Mouse (Mus musculus) heart, adult 2 months (tissue): Measurements from ENCODE around the gene Zfp74. TPM values are rescaled to one million over a fixed set of nuclear protein-coding genes. Genes with fewer than 3 reads are reported as not detected.

Experiments used
- DNase-seq, 2 experiments: peaks; one replicate each; pipeline ENCODE4 v3.0.0; 2021
- H3K27ac ChIP-seq: fragments of 200-600 bp; 2 replicates; pipeline ENCODE4 v1.8.1; 2022
- H3K27me3 ChIP-seq: fragments of 200-500 bp; 2 replicates; pipeline ENCODE4 v1.6.1; 2012; ENCODE audit warnings: mild to moderate bottlenecking, low read length, inconsistent platforms, mixed read lengths; ENCODE audit not compliant: control insufficient read depth, insufficient read depth
- H3K36me3 ChIP-seq: fragments of 200-500 bp; 2 replicates; pipeline ENCODE4 v1.6.1; 2012; ENCODE audit warnings: low read length, inconsistent platforms; ENCODE audit not compliant: control insufficient read depth, insufficient read depth
- H3K4me1 ChIP-seq: fragments of 200-500 bp; 2 replicates; pipeline ENCODE4 v1.6.1; 2011; ENCODE audit warnings: low read length; ENCODE audit not compliant: control insufficient read depth, insufficient read depth
- H3K4me3 ChIP-seq: fragments of 200-600 bp; 2 replicates; pipeline ENCODE4 v1.8.1; 2022
- H3K79me2 ChIP-seq: fragments of 200-500 bp; replicated peaks from 2 replicates; pipeline ENCODE4 v1.6.1; 2012; ENCODE audit warnings: mild to moderate bottlenecking, inconsistent platforms, low read length, moderate library complexity, mixed read lengths; ENCODE audit not compliant: control insufficient read depth, insufficient read depth
- H3K9ac ChIP-seq: fragments of 200-500 bp; 2 replicates; pipeline ENCODE4 v1.6.1; 2012; ENCODE audit warnings: low read depth, mild to moderate bottlenecking, control low read depth, inconsistent platforms, low read length, mixed read lengths
- CTCF ChIP-seq: fragments of 200-600 bp; IDR thresholded peaks from 2 replicates; pipeline ENCODE4 v1.8.1; 2022; ENCODE audit warnings: antibody characterized with exemption, mild to moderate bottlenecking, moderate library complexity
- EP300 ChIP-seq: fragments of 200-500 bp; IDR thresholded peaks from 2 replicates; pipeline ENCODE4 v1.6.1; 2011; ENCODE audit warnings: low read depth, low read length, control low read depth; ENCODE audit not compliant: insufficient read depth
- POLR2A ChIP-seq: fragments of 200-500 bp; IDR thresholded peaks from 2 replicates; pipeline ENCODE4 v1.6.1; 2011; ENCODE audit warnings: mild to moderate bottlenecking, low read depth, low read length, control low read depth; ENCODE audit not compliant: insufficient read depth
- WGBS: fragments of 180-500 bp; shearing (Covaris S2); methylation state at CpG from one replicate; pipeline ENCODE4 v1.1.7; 2018; 5-methylcytosine and 5-hydroxymethylcytosine counted together
- intact Hi-C: fragments of 180-260 bp; cut with DNase I; formaldehyde crosslinking; loops from one replicate; pipeline ENCODE4 v1.15.1; 2025
- microRNA-seq, 2 experiments: library from miRNA; unstranded; fragments of <30 nt; microRNA quantifications; one replicate each; pipeline ENCODE4 v1.2.0; 2021
- polyA plus RNA-seq: library from polyadenylated mRNA; depleted of rRNA; stranded (reverse); fragments of >200 nt; gene quantifications from 2 replicates; pipeline ENCODE4 v1.2.3, GENCODE M21; 2012; rRNA removed
- total RNA-seq, 2 experiments: library from RNA; stranded (reverse); gene quantifications; 2 replicates each; pipeline ENCODE4 v1.2.3; 2021

Gene Zfp74
- total and polyA plus RNA-seq, 3 experiments = 2.5 to 6.8 (median 6.2) TPM

DNA sequence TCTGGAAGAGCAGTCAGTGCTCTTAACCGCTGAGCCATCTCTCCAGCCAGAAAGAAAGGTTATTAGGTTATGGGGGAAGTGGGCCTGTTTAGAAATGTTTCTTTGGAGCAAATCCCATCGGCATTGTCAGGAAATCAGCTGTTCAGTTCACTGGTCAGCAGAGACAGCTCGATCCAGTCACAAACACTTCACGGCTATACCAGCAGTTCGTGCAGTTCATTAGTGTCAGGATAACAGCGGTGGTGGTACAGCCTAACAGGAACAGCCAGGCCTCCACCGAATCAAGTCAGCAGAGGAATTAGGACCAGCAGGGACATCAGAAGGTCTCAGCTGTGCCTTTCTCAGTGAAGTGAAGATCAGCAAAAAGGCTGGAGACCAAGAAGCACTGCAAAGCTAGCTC is 73.0 kb downstream of the Zfp74 start:
- no peak for DNase-seq
- Histone ChIP-seq H3K27ac (no peak overlapping the region), H3K36me3 (no peaks in the 10 kb centered on the region), H3K79me2 (no peaks in the 10 kb centered on the region), H3K4me1 (no peaks in the 10 kb centered on the region), H3K27me3 (no peaks in the 10 kb centered on the region), H3K9ac (no peak overlapping the region), H3K4me3 (no peak overlapping the region)
- TF ChIP-seq EP300 (no peak), POLR2A (no peak), CTCF (no peak)
- 72% methylated on average over 7 of the region's 7 CpGs for WGBS
- intact Hi-C loops = no loop called here

Small RNA genes lying within 50 kb of the gene (microRNA-seq; reads per million reads assigned to microRNA genes)
- gene Mir7668 = 1.1 to 3.5 reads per million in 2 experiments

Other genes with a start within 250 kb of the Zfp74 start
- gene Catsperg2, start 227.1 kb downstream of the Zfp74 start, total RNA-seq = not detected
- gene Catsperg2, start 227.1 kb downstream of the Zfp74 start, polyA plus RNA-seq = 0.03 and 0.37 TPM in 2 replicates
- 10 to 100 TPM; 10.2 to 10.4 TPM for gene Zfp84, start 185.5 kb downstream of the Zfp74 start, total RNA-seq
- 3.7 and 7.1 TPM in 2 replicates for gene Zfp84, start 185.5 kb downstream of the Zfp74 start, polyA plus RNA-seq
- 1 to 10 TPM; 3.2 to 5.6 TPM for gene Zfp30, start 170.1 kb downstream of the Zfp74 start, total RNA-seq
- gene Zfp30, start 170.1 kb downstream of the Zfp74 start, polyA plus RNA-seq = 5.0 and 7.6 TPM in 2 replicates
- 10 to 100 TPM; 10.1 to 10.8 TPM for gene Zfp790, start 138.0 kb downstream of the Zfp74 start, total RNA-seq
- 3.1 and 5.7 TPM in 2 replicates for gene Zfp790, start 138.0 kb downstream of the Zfp74 start, polyA plus RNA-seq
- under 1 TPM; 0.44 to 0.77 TPM for gene Zfp940, start 100.4 kb downstream of the Zfp74 start, total RNA-seq
- 0.12 and 0.29 TPM in 2 replicates for gene Zfp940, start 100.4 kb downstream of the Zfp74 start, polyA plus RNA-seq
- gene Zfp420, start 94.1 kb downstream of the Zfp74 start, total RNA-seq = 1 to 10 TPM; 3.8 to 4.5 TPM
- gene Zfp420, start 94.1 kb downstream of the Zfp74 start, polyA plus RNA-seq = 1.1 and 1.4 TPM in 2 replicates
- gene Zfp27, start 47.5 kb downstream of the Zfp74 start, total RNA-seq = 1 to 10 TPM; 7.3 to 8.4 TPM
- 3.6 and 6.4 TPM in 2 replicates for gene Zfp27, start 47.5 kb downstream of the Zfp74 start, polyA plus RNA-seq
- gene Zfp383, start 45.9 kb downstream of the Zfp74 start, total RNA-seq = 1 to 10 TPM; 5.5 to 6.3 TPM
- 2.4 and 5.0 TPM in 2 replicates for gene Zfp383, start 45.9 kb downstream of the Zfp74 start, polyA plus RNA-seq
- 10 to 100 TPM; 19.6 to 28.1 TPM for gene Zfp568, start 29.9 kb upstream of the Zfp74 start, total RNA-seq
- gene Zfp568, start 29.9 kb upstream of the Zfp74 start, polyA plus RNA-seq = 5.6 and 12.5 TPM in 2 replicates
- 1 to 10 TPM; 2.5 to 2.7 TPM for gene Zfp14, start 97.3 kb upstream of the Zfp74 start, total RNA-seq
- gene Zfp14, start 97.3 kb upstream of the Zfp74 start, polyA plus RNA-seq = 3.5 and 7.3 TPM in 2 replicates
- 1 to 10 TPM; 1.3 to 2.8 TPM for gene Zfp82, start 118.8 kb upstream of the Zfp74 start, total RNA-seq
- 0.74 and 0.91 TPM in 2 replicates for gene Zfp82, start 118.8 kb upstream of the Zfp74 start, polyA plus RNA-seq
- under 1 TPM in 1 of 2 experiments, not detected in 1; 0.84 TPM for gene Gm26920, start 136.3 kb upstream of the Zfp74 start, total RNA-seq
- gene Gm26920, start 136.3 kb upstream of the Zfp74 start, polyA plus RNA-seq = not detected in 2 replicates
- gene Zfp566, start 136.4 kb upstream of the Zfp74 start, total RNA-seq = 1 to 10 TPM; 1.4 to 2.0 TPM
- gene Zfp566, start 136.4 kb upstream of the Zfp74 start, polyA plus RNA-seq = 1.7 and 1.9 TPM in 2 replicates
- gene Zfp260, start 140.7 kb upstream of the Zfp74 start, total RNA-seq = 10 to 100 TPM; 27.4 to 30.6 TPM
- gene Zfp260, start 140.7 kb upstream of the Zfp74 start, polyA plus RNA-seq = 15.9 and 30.9 TPM in 2 replicates
- gene Zfp382, start 167.9 kb upstream of the Zfp74 start, total RNA-seq = 1 to 10 TPM; 2.1 to 2.4 TPM
- gene Zfp382, start 167.9 kb upstream of the Zfp74 start, polyA plus RNA-seq = 0.68 and 0.88 TPM in 2 replicates
- 10 to 100 TPM; 29.8 TPM for gene Zfp146, start 215.7 kb upstream of the Zfp74 start, total RNA-seq
- 11.0 and 21.5 TPM in 2 replicates for gene Zfp146, start 215.7 kb upstream of the Zfp74 start, polyA plus RNA-seq
- gene Cox7a1, start 230.1 kb upstream of the Zfp74 start, total RNA-seq = 1,000 to 10,000 TPM; 2,711 to 3,278 TPM
- gene Cox7a1, start 230.1 kb upstream of the Zfp74 start, polyA plus RNA-seq = 2,213 and 2,519 TPM in 2 replicates
- gene Capns1, start 244.7 kb upstream of the Zfp74 start, total RNA-seq = 100 to 1,000 TPM; 274 to 315 TPM
- gene Capns1, start 244.7 kb upstream of the Zfp74 start, polyA plus RNA-seq = 826 and 1,000 TPM in 2 replicates